Mouse (Mus musculus) T-helper 1 cell (primary cell): ENCODE data around the gene Tubb4b.

Source experiments
- in situ Hi-C: fragments of 300-600 bp; cut with MboI, MseI; formaldehyde crosslinking; loops from one replicate; pipeline ENCODE4 v1.15.1; 2025; ENCODE audit warnings: high pct_unique_total_duplicates

Tubb4b gene

GRCm38 (mm10) chr2:25246183-25247072 is 21.9 kb upstream of the Tubb4b start, which contains the start of gene AL732309.1:
Gene AL732309.1, minus strand, starts transcription at chr2:25246863.
- in situ Hi-C loops = no loop called here

- in situ Hi-C loops = no loop called here
Measured at GRCm38 (mm10) chr2:25244144-25244543, 19.6 kb upstream of the Tubb4b start.

- in situ Hi-C loops = no loop called here
Measured at GRCm38 (mm10) chr2:25243342-25243741, 18.8 kb upstream of the Tubb4b start.

- in situ Hi-C loops = no loop called here
Measured at GRCm38 (mm10) chr2:25242101-25242506, 17.6 kb upstream of the Tubb4b start, which contains the start of the genes Rnf208 and Cysrt1. Gene Rnf208, plus strand, starts transcription at chr2:25242255. Gene Cysrt1, minus strand, starts transcription at chr2:25242452.

GRCm38 (mm10) chr2:25241438-25241775 is 16.9 kb upstream of the Tubb4b start:
- in situ Hi-C loops = no loop called here

- in situ Hi-C loops = no loop called here
Measured at GRCm38 (mm10) chr2:25240723-25241437, 16.4 kb upstream of the Tubb4b start.

GRCm38 (mm10) chr2:25240310-25240709 is 15.8 kb upstream of the Tubb4b start:
- in situ Hi-C loops = no loop called here

GRCm38 (mm10) chr2:25239766-25240165 is 15.3 kb upstream of the Tubb4b start:
- in situ Hi-C loops = no loop called here

GRCm38 (mm10) chr2:25238106-25238505 is 13.6 kb upstream of the Tubb4b start:
- in situ Hi-C loops = no loop called here

GRCm38 (mm10) chr2:25237522-25237921 is 13.0 kb upstream of the Tubb4b start:
- in situ Hi-C loops = no loop called here

- in situ Hi-C loops = no loop called here
Measured at GRCm38 (mm10) chr2:25236614-25237013, 12.1 kb upstream of the Tubb4b start, which contains the start of gene Rnf224. Gene Rnf224, minus strand, starts transcription at chr2:25236787.

GRCm38 (mm10) chr2:25234551-25235220 is 10.2 kb upstream of the Tubb4b start:
- in situ Hi-C loops = no loop called here

GRCm38 (mm10) chr2:25234050-25234449 is 9.5 kb upstream of the Tubb4b start, which contains the start of gene Slc34a3:
Gene Slc34a3, minus strand, starts transcription at chr2:25234364.
- in situ Hi-C loops = no loop called here

- in situ Hi-C loops = no loop called here
Measured at GRCm38 (mm10) chr2:25233421-25233820, 8.9 kb upstream of the Tubb4b start.

GRCm38 (mm10) chr2:25231038-25231437 is 6.5 kb upstream of the Tubb4b start:
- in situ Hi-C loops = no loop called here

- in situ Hi-C loops = no loop called here
Measured at GRCm38 (mm10) chr2:25230581-25230980, 6.1 kb upstream of the Tubb4b start.

GRCm38 (mm10) chr2:25229582-25229981 is 5.1 kb upstream of the Tubb4b start:
- in situ Hi-C loops = no loop called here

GRCm38 (mm10) chr2:25228995-25229530 is 4.6 kb upstream of the Tubb4b start:
- in situ Hi-C loops = no loop called here

- in situ Hi-C loops = no loop called here
Measured at GRCm38 (mm10) chr2:25228431-25228889, 4.0 kb upstream of the Tubb4b start.

- in situ Hi-C loops = no loop called here
Measured at GRCm38 (mm10) chr2:25227406-25227805, 2.9 kb upstream of the Tubb4b start.

GRCm38 (mm10) chr2:25226864-25227263 is 2.4 kb upstream of the Tubb4b start:
- in situ Hi-C loops = no loop called here
